Mouse (Mus musculus) thymus, adult 2 months (tissue): ENCODE measurements around the gene Cpxm1.

Source experiments
- CTCF ChIP-seq: fragments of 200-500 bp; IDR thresholded peaks from 2 replicates; pipeline ENCODE4 v1.5.1; 2012; ENCODE audit warnings: mild to moderate bottlenecking, control low read depth, low read length, moderate library complexity, borderline replicate concordance; ENCODE audit not compliant: control insufficient read depth, poor library complexity, insufficient read depth; ENCODE audit errors: extremely low read depth
- POLR2A ChIP-seq: fragments of 200-500 bp; IDR thresholded peaks from 2 replicates; pipeline ENCODE4 v1.6.1; 2012; ENCODE audit warnings: mild to moderate bottlenecking, low read length, control low read depth, moderate library complexity; ENCODE audit not compliant: control insufficient read depth, poor library complexity, insufficient read depth; ENCODE audit errors: extremely low read depth

DNA sequence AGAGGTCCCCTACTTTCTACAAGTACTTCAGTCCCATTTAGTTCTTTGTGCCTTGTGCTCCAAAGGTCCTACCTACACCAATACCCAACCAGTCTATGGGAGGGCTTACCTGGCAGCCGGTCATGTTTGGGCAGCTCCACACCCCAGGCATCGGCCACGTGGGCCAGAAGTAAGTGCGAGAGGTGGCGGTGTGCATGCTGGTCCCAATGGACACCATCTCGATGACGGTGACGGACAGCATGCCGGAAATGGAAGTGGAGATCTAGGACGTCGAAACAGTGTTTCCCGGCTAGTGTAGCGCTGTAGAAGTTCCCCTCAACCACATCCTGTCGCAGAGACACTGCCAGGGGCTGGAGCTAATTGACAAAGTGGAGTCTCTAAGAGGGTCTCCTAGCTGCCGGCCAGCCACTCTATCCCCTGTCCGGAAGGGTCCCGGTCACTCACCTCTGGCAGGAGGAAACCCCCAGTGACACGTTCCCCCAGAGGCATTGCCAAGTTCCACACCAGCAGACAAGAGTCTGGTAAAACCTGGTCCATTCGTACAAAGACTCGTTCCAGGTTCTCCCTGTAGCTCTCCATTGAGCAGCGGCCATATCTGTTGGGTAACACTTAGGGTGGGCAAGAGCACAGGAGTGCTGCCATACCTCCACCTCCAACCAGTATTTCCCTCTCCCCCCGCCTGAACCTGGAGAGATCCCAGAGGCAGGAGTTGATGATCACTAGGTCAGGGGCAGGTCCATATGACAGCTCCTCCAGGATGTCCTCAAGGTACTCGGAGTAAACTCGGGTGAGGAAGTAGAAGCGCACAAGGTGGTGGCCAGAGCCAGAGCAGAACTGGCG is 24.6 kb upstream of the Cpxm1 start:
- no peak for TF ChIP-seq POLR2A
- TF ChIP-seq CTCF: no peak
